Mouse (Mus musculus): ENCODE measurements around the gene Zswim8. TPM values are rescaled to one million over a fixed set of nuclear protein-coding genes. Genes with fewer than 3 reads are reported as not detected.

Gene Zswim8
- polyA plus RNA-seq, 1 experiment from 2014 or later, result 162 TPM

- no peak for TF ChIP-seq CTCF (IDR thresholded peaks at IDR 0.05)
- CTCF ChIA-PET, result no interaction called here
- POLR2A ChIA-PET, result no interaction called here
- in situ Hi-C loops (cut with MboI; ENCODE audit: low pct_unique_long_range_greater_than_20kb), result no loop called here
- no peaks in the 10 kb centered on the region for H3K27me3 ChIP-seq
- DNase-seq (ENCODE audit: low read depth, low spot score) (no peak), ATAC-seq (no peak)
Measured at GRCm38 (mm10) chr14:20691772-20692171, 15.6 kb upstream of the Zswim8 start.

GRCm38 (mm10) chr14:20693589-20694101 is 13.7 kb upstream of the Zswim8 start:
- no peak for ATAC-seq
- no peaks in the 10 kb centered on the region for H3K27me3 ChIP-seq
- in situ Hi-C loops (cut with MboI; ENCODE audit: low pct_unique_long_range_greater_than_20kb), result no loop called here
- POLR2A ChIA-PET, result interaction anchor here (1.2 to 1.9 kb wide), 4 partner anchors 9 to 21 kb away, joined by 3 to 5 read pairs (median 4); partner anchors contain the start of gene Chchd1
- CTCF ChIA-PET, result interaction anchor here (0.7 to 1.8 kb wide), 3 partner anchors 9 to 24 kb away, joined by 3 to 6 read pairs (median 4); no protein-coding TSS in a partner anchor
- TF ChIP-seq CTCF (IDR thresholded peaks at IDR 0.05), result no peak
- DNase-seq (ENCODE audit: low read depth, low spot score), result no peak

GRCm38 (mm10) chr14:20694185-20694883 is 13.0 kb upstream of the Zswim8 start:
- in situ Hi-C loops (cut with MboI; ENCODE audit: low pct_unique_long_range_greater_than_20kb), result no loop called here
- ATAC-seq, result peak; percentile 28
- CTCF ChIA-PET, result interaction anchor here (1.8 kb wide), 1 partner anchor 12 kb away, joined by 6 read pairs; no protein-coding TSS in a partner anchor
- TF ChIP-seq CTCF (IDR thresholded peaks at IDR 0.05), result no peak
- no peaks in the 10 kb centered on the region for H3K27me3 ChIP-seq
- DNase-seq (ENCODE audit: low read depth, low spot score), result no peak
- POLR2A ChIA-PET, result interaction anchor here (0.9 to 1.9 kb wide), 5 partner anchors 9 to 20 kb away, joined by 3 to 5 read pairs (median 4); partner anchors contain the start of gene Chchd1

- CTCF ChIA-PET, result no interaction called here
- in situ Hi-C loops (cut with MboI; ENCODE audit: low pct_unique_long_range_greater_than_20kb), result loop anchor here (5.0 kb wide), 1 partner anchor 102 kb away; no protein-coding TSS in a partner anchor
- peak; percentile 78 for ATAC-seq
Measured at GRCm38 (mm10) chr14:20694884-20695760, 12.2 kb upstream of the Zswim8 start, which contains the start of gene Fut11. Gene Fut11, plus strand, starts transcription at chr14:20694968.

GRCm38 (mm10) chr14:20695761-20696520 is 11.4 kb upstream of the Zswim8 start:
- in situ Hi-C loops (cut with MboI; ENCODE audit: low pct_unique_long_range_greater_than_20kb), result loop anchor here (5.0 kb wide), 1 partner anchor 101 kb away; no protein-coding TSS in a partner anchor
- DNase-seq (ENCODE audit: low read depth, low spot score) (no peak), ATAC-seq (no peak)
- no peak for TF ChIP-seq CTCF (IDR thresholded peaks at IDR 0.05)
- CTCF ChIA-PET, result no interaction called here
- no peaks in the 10 kb centered on the region for H3K27me3 ChIP-seq
- POLR2A ChIA-PET, result interaction anchor here (0.9 kb wide), 1 partner anchor 12 kb away, joined by 4 read pairs; the partner anchor contains the start of gene Zswim8

More at GRCm38 (mm10) chr14:20694884-20695760, 12.2 kb upstream of the Zswim8 start, which contains the start of gene Fut11:
- H3K27me3 ChIP-seq, result no peaks in the 10 kb centered on the region
- DNase-seq (ENCODE audit: low read depth, low spot score), result no peak
- POLR2A ChIA-PET, result interaction anchor here (0.9 to 1.9 kb wide), 2 partner anchors 10 to 12 kb away, joined by 3 to 5 read pairs; no protein-coding TSS in a partner anchor
- no peak for TF ChIP-seq CTCF (IDR thresholded peaks at IDR 0.05)

- peak; percentile 20 for ATAC-seq
- no peak for DNase-seq (ENCODE audit: low read depth, low spot score)
- POLR2A ChIA-PET, result interaction anchor here (0.9 kb wide), 1 partner anchor 11 kb away, joined by 4 read pairs; the partner anchor contains the start of gene Zswim8
- H3K27me3 ChIP-seq, result no peaks in the 10 kb centered on the region
- in situ Hi-C loops (cut with MboI; ENCODE audit: low pct_unique_long_range_greater_than_20kb), result loop anchor here (5.0 kb wide), 1 partner anchor 100 kb away; no protein-coding TSS in a partner anchor
- no peak for TF ChIP-seq CTCF (IDR thresholded peaks at IDR 0.05)
- CTCF ChIA-PET, result interaction anchor here (0.7 kb wide), 1 partner anchor 9 kb away, joined by 3 read pairs; no protein-coding TSS in a partner anchor
Measured at GRCm38 (mm10) chr14:20696986-20697385, 10.4 kb upstream of the Zswim8 start.

- ATAC-seq (no peak), DNase-seq (ENCODE audit: low read depth, low spot score) (no peak)
- POLR2A ChIA-PET, result interaction anchor here (0.9 kb wide), 1 partner anchor 101 kb away, joined by 4 read pairs; no protein-coding TSS in a partner anchor
- in situ Hi-C loops (cut with MboI; ENCODE audit: low pct_unique_long_range_greater_than_20kb), result loop anchor here (5.0 kb wide), 1 partner anchor 99 kb away; no protein-coding TSS in a partner anchor
- no peaks in the 10 kb centered on the region for H3K27me3 ChIP-seq
- CTCF ChIA-PET, result interaction anchor here (0.9 to 1.3 kb wide), 5 partner anchors 9 to 104 kb away, joined by 3 to 5 read pairs (median 4); partner anchors contain the start of gene Zswim8
- TF ChIP-seq CTCF (IDR thresholded peaks at IDR 0.05), result no peak
Measured at GRCm38 (mm10) chr14:20698515-20698914, 8.8 kb upstream of the Zswim8 start.

GRCm38 (mm10) chr14:20700362-20700761 is 7.0 kb upstream of the Zswim8 start:
- no peaks in the 10 kb centered on the region for H3K27me3 ChIP-seq
- TF ChIP-seq CTCF (IDR thresholded peaks at IDR 0.05), result no peak
- ATAC-seq (no peak), DNase-seq (ENCODE audit: low read depth, low spot score) (no peak)
- POLR2A ChIA-PET, result interaction anchor here (1.4 kb wide), 1 partner anchor 30 kb away, joined by 3 read pairs; no protein-coding TSS in a partner anchor
- CTCF ChIA-PET, result interaction anchor here (1.1 kb wide), 1 partner anchor 37 kb away, joined by 3 read pairs; no protein-coding TSS in a partner anchor
- in situ Hi-C loops (cut with MboI; ENCODE audit: low pct_unique_long_range_greater_than_20kb), result no loop called here

- CTCF ChIA-PET, result no interaction called here
Measured at GRCm38 (mm10) chr14:20701554-20701953, 5.8 kb upstream of the Zswim8 start.

More at GRCm38 (mm10) chr14:20701554-20701953, 5.8 kb upstream of the Zswim8 start:
- ATAC-seq (no peak), DNase-seq (ENCODE audit: low read depth, low spot score) (no peak)
- POLR2A ChIA-PET, result no interaction called here
- H3K27me3 ChIP-seq, result no peaks in the 10 kb centered on the region
- no peak for TF ChIP-seq CTCF (IDR thresholded peaks at IDR 0.05)
- in situ Hi-C loops (cut with MboI; ENCODE audit: low pct_unique_long_range_greater_than_20kb), result no loop called here
